Mouse (Mus musculus) embryonic facial prominence, embryonic 13.5 days (tissue): ENCODE data around the gene Zbtb38. TPM values are rescaled to one million over a fixed set of nuclear protein-coding genes. Genes with fewer than 3 reads are reported as not detected.

ENCODE experiments used
- ATAC-seq: fragments of 200-750 bp; cut with Nextera tagmentation; 2 replicates; pipeline ENCODE4 v1.8.0; 2017; ENCODE audit warnings: low read depth; ENCODE audit not compliant: insufficient number of reproducible peaks, insufficient read depth, low FRiP score, low TSS enrichment
- H3K27ac ChIP-seq: fragments of 300-500 bp; sonication (generic); 2 replicates; pipeline ENCODE4 v1.5.1; 2015; ENCODE audit warnings: moderate library complexity, mild to moderate bottlenecking, inconsistent platforms
- H3K27me3 ChIP-seq: fragments of 300-500 bp; sonication (generic); 2 replicates; pipeline ENCODE4 v1.6.1; 2015; ENCODE audit warnings: mild to moderate bottlenecking, inconsistent platforms
- H3K36me3 ChIP-seq: fragments of 300-500 bp; sonication (generic); 2 replicates; pipeline ENCODE4 v1.6.1; 2015; ENCODE audit warnings: mild to moderate bottlenecking, inconsistent platforms
- H3K4me1 ChIP-seq: fragments of 300-500 bp; sonication (generic); 2 replicates; pipeline ENCODE4 v1.6.1; 2015; ENCODE audit warnings: inconsistent platforms
- H3K4me2 ChIP-seq: fragments of 300-500 bp; sonication (generic); 2 replicates; pipeline ENCODE4 v1.6.1; 2015; ENCODE audit warnings: moderate library complexity, mild to moderate bottlenecking, inconsistent platforms
- H3K4me3 ChIP-seq: fragments of 300-500 bp; sonication (generic); 2 replicates; pipeline ENCODE4 v1.5.1; 2015; ENCODE audit warnings: mild to moderate bottlenecking, inconsistent platforms
- H3K9ac ChIP-seq: fragments of 300-500 bp; sonication (generic); 2 replicates; pipeline ENCODE4 v1.6.1; 2015; ENCODE audit warnings: mild to moderate bottlenecking, inconsistent platforms
- H3K9me3 ChIP-seq: fragments of 300-500 bp; sonication (generic); 2 replicates; pipeline ENCODE4 v1.6.1; 2016; ENCODE audit warnings: inconsistent platforms
- WGBS: fragments of 180-500 bp; shearing (Covaris S2); methylation state at CpG from one replicate; pipeline ENCODE4 v1.1.7; 2015; ENCODE audit warnings: mixed read lengths; 5-methylcytosine and 5-hydroxymethylcytosine counted together
- polyA plus RNA-seq: library from polyadenylated mRNA; unstranded; fragments of >200 nt; fragmentation: Nextera tagmentation; extraction: Ambion mirVana; gene quantifications from 2 replicates; pipeline ENCODE4 v1.2.1, GENCODE M21; 2015

Zbtb38 gene
- polyA plus RNA-seq, 1 experiment from 2014 or later: 14.6 TPM

DNA sequence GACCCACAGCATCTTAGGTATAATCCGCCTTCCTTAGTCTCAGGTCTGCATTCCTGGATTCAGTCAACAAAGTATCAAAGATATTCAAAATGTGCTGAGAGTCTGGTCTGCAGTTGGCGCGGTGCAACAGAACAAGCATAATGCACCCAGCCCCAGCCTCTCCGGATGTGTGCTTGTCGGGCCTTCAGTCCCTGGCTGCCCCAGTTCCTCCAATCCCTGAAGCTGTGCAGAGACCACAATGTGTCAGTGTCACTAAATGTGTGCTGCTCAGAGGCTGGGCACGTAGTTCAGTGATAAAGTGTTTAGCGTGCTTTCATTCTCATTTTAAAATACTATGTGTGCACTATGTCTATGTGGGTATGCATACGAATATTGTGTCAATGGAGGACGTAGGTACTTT is 31.0 kb upstream of the Zbtb38 start:
- no peaks in the 10 kb centered on the region for H3K27me3 ChIP-seq
- H3K4me3 ChIP-seq: no peak overlapping the region
- no peak overlapping the region for H3K9ac ChIP-seq
- no peak overlapping the region for H3K4me2 ChIP-seq
- no peak overlapping the region for H3K27ac ChIP-seq
- H3K4me1 ChIP-seq: peaks cover 3% of the 10 kb centered on the region; the same call in 1 of the 2 replicates
- 88% methylated on average over 9 of the region's 9 CpGs for WGBS
- no peaks in the 10 kb centered on the region for H3K9me3 ChIP-seq
- no peak for ATAC-seq
- H3K36me3 ChIP-seq: no peaks in the 10 kb centered on the region

DNA sequence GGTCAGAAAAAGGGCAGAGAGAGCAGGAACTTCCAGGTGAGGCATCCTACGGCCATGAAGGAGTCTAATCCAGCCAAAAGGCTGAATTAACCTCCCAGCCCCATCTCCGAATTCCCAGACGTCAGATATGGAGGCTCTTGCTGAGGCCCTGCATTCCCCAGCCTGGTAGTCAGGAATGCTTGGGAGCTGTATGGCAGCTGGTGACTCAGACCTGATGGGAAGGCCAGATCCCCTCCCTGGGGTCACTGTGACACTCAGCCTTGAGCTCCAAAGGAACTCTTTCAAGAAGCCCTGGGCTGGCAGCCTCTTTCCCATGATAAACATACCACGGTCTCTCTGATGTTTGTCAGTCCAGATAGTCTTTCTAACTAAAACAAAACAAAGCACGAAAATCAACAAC is 30.6 kb upstream of the Zbtb38 start:
- Histone ChIP-seq H3K9ac (no peak overlapping the region), H3K4me2 (no peak overlapping the region), H3K4me3 (no peak overlapping the region), H3K4me1 (peaks cover 3% of the 10 kb centered on the region; the same call in 1 of the 2 replicates), H3K27me3 (no peaks in the 10 kb centered on the region), H3K27ac (no peak overlapping the region), H3K36me3 (no peaks in the 10 kb centered on the region), H3K9me3 (no peaks in the 10 kb centered on the region)
- ATAC-seq: no peak
- 62% methylated on average over 5 of the region's 5 CpGs for WGBS

DNA sequence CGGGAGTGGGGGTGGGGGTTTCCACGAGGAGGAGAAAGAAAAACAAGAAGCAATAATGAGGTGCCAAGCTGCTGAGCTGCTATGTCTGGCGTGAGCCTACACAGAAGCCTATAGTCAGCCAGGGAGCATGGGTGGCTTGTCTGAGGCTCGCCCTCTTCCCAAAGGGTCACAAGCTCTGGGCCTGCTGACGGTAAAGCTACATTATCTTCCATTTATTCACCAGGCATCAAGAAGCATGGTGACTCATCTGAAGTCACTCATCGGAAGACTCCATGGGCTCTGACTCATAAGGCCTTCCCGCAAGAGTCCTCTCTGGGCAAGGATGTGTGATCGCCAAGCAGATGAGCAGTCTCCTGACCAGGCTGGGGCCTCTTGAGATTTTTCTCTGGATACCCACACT is 29.4 kb upstream of the Zbtb38 start:
- WGBS: 84% methylated on average over 8 of the region's 8 CpGs
- H3K4me1 ChIP-seq: peaks cover 3% of the 10 kb centered on the region; the same call in 1 of the 2 replicates
- no peaks in the 10 kb centered on the region for H3K27me3 ChIP-seq

DNA sequence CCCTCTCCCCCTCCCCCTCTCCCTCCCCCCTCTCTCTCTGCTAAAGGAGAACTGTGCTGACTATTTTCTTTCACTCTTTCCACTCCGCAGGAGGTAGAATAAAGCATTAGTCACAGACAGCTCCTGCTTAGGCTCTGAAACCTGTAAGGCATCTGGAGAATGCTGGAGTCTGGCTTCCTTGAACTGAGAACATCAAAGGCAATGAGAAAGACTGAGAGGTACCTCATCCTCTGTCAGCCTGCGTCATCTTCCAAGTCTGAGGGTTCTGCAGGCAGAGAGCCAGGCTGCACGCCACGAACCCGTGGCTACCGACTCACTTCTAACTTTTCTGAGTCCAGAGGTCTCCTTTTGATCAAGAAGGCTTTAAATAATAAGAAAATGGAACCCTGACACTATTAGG is 20.5 kb upstream of the Zbtb38 start:
- Histone ChIP-seq H3K9me3 (no peaks in the 10 kb centered on the region), H3K4me2 (0 out of 2 replicates have a peak overlapping the region, but pooled peaks have one; percentile 20)
- WGBS: 3% methylated on average over 6 of the region's 6 CpGs

More for the DNA sequence above, 29.4 kb upstream of the Zbtb38 start:
- Histone ChIP-seq H3K27ac (no peak overlapping the region), H3K4me3 (no peak overlapping the region), H3K9ac (no peak overlapping the region), H3K9me3 (no peaks in the 10 kb centered on the region), H3K36me3 (no peaks in the 10 kb centered on the region), H3K4me2 (no peak overlapping the region)
- ATAC-seq: no peak

DNA sequence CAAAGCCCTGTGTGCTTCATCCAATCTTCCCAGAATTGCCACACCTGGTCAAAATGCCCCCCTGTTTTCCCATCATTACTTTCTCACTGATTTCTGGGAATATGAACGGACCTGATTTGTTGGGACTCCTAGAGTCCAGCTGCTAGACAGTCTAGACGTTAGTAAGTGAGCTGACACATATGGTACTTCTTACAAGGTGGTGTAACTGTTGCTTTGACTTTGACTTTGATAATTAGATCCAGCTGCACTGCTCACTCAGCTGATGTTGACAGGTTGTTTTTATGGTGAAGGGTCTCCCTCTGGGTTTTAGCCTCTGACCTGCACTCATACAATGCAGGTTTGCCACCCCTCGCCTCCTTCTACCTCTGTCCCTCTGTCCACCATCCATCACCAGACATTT is 17.8 kb upstream of the Zbtb38 start:
- no peak overlapping the region for H3K4me2 ChIP-seq
- H3K36me3 ChIP-seq: no peaks in the 10 kb centered on the region
- no peak overlapping the region for H3K9ac ChIP-seq
- no peaks in the 10 kb centered on the region for H3K9me3 ChIP-seq
- H3K27me3 ChIP-seq: no peaks in the 10 kb centered on the region
- no peak overlapping the region for H3K27ac ChIP-seq
- no peak overlapping the region for H3K4me3 ChIP-seq
- ATAC-seq: no peak
- H3K4me1 ChIP-seq: peaks cover 26% of the 10 kb centered on the region
- 35% methylated on average over 3 of the region's 3 CpGs for WGBS

More for the DNA sequence above, 20.5 kb upstream of the Zbtb38 start:
- peak overlapping the region; percentile 8; the same call in 1 of the 2 replicates for H3K27ac ChIP-seq
- H3K4me3 ChIP-seq: no peak overlapping the region
- H3K36me3 ChIP-seq: no peaks in the 10 kb centered on the region
- no peak for ATAC-seq
- H3K27me3 ChIP-seq: no peaks in the 10 kb centered on the region
- H3K9ac ChIP-seq: no peak overlapping the region
- H3K4me1 ChIP-seq: peaks cover 22% of the 10 kb centered on the region

DNA sequence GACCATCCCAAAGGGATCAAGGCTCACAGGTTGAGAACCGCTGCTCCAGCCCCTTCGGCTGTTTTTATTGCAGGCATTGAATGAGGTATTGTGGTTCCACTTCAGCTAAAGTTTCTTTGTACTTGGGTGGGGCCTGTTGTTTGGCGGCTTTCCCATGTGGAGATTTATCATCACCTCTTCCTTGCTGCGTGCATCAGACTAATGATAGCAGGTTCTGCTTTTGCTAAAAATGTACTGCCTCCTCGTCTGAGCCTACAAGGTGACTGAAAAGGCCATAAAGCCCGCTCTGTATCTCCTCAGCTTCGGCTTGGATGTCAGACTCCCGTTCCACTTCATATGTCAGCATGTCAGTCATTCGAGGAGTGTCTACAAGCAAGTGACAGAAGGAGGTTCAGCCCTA is 17.0 kb upstream of the Zbtb38 start:
- Histone ChIP-seq H3K4me2 (no peak overlapping the region), H3K27me3 (no peaks in the 10 kb centered on the region), H3K27ac (no peak overlapping the region), H3K4me3 (no peak overlapping the region), H3K4me1 (peaks cover 29% of the 10 kb centered on the region), H3K36me3 (no peaks in the 10 kb centered on the region), H3K9ac (no peak overlapping the region), H3K9me3 (no peaks in the 10 kb centered on the region)
- ATAC-seq: no peak
- 78% methylated on average over 9 of the region's 9 CpGs for WGBS

DNA sequence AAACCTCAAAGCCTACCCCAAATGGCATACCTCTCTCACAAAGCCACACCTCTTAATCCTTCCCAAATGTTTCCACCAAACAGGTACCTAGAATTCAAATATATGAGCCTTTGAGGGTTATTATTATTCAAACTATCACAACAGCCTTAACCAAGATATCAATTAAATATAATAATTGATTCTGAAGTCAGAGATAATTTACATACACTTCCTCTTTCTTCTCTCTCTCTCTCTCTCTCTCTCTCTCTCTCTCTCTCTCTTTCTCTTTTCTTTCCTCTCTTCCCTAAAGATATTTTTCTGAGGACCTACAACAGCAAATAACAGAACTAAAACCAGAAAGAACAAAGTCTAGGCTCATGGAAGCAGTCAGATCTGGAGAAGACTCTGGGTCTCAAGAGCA is 15.2 kb upstream of the Zbtb38 start:
- Histone ChIP-seq H3K27ac (no peak overlapping the region), H3K36me3 (no peaks in the 10 kb centered on the region), H3K9me3 (no peaks in the 10 kb centered on the region), H3K4me2 (no peak overlapping the region), H3K4me1 (peaks cover 20% of the 10 kb centered on the region), H3K9ac (no peak overlapping the region), H3K4me3 (no peak overlapping the region), H3K27me3 (no peaks in the 10 kb centered on the region)
- ATAC-seq: no peak

DNA sequence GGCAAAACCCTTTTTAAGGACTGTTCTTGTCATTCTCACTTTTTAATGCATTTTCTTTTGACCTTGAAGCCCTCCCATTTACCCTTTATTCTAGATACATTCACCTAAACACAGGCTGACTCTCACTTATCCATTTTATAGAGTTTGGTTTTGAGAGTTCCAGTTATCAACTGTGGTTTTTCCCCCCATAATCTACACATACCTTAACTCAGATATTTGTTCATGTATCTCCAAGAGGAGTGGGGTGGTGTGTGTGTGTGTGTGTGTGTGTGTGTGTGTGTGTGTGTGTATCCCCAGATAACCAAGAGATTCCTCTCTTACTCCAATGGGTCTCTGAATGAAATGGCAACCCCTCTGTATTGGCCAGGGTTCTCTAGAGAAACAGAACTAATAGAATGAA is 13.4 kb upstream of the Zbtb38 start:
- Histone ChIP-seq H3K4me3 (no peak overlapping the region), H3K27me3 (no peaks in the 10 kb centered on the region), H3K4me1 (peaks cover 11% of the 10 kb centered on the region), H3K9me3 (no peaks in the 10 kb centered on the region), H3K27ac (no peak overlapping the region), H3K36me3 (no peaks in the 10 kb centered on the region), H3K9ac (no peak overlapping the region), H3K4me2 (no peak overlapping the region)
- no peak for ATAC-seq

DNA sequence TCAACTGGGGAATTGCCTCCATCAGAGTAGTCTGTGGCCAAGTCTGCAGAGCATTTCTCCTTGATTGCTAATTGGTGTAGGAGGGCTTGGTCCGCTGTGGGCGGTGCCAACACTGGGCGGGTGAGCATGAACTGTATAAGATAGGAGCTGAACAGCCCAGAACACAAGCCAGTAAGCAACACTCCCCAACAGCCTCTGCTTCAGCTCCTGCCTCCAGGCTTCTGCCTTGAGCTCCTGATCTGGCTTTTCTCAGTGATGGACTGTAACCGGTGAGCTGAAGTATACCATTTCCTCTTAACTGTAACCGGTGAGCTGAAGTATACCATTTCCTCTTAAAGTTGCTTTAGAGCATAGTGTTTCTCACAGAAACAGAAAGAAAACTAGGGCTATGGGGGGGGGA is 12.8 kb upstream of the Zbtb38 start:
- 42% methylated on average over 5 of the region's 5 CpGs for WGBS
- H3K4me1 ChIP-seq: peaks cover 10% of the 10 kb centered on the region
- H3K27me3 ChIP-seq: no peaks in the 10 kb centered on the region
- H3K9me3 ChIP-seq: no peaks in the 10 kb centered on the region
- 0 out of 2 replicates have a peak, but pooled peaks have one; percentile 43 for ATAC-seq
- H3K4me2 ChIP-seq: no peak overlapping the region
- no peaks in the 10 kb centered on the region for H3K36me3 ChIP-seq
- no peak overlapping the region for H3K4me3 ChIP-seq
- H3K9ac ChIP-seq: no peak overlapping the region
- H3K27ac ChIP-seq: no peak overlapping the region

DNA sequence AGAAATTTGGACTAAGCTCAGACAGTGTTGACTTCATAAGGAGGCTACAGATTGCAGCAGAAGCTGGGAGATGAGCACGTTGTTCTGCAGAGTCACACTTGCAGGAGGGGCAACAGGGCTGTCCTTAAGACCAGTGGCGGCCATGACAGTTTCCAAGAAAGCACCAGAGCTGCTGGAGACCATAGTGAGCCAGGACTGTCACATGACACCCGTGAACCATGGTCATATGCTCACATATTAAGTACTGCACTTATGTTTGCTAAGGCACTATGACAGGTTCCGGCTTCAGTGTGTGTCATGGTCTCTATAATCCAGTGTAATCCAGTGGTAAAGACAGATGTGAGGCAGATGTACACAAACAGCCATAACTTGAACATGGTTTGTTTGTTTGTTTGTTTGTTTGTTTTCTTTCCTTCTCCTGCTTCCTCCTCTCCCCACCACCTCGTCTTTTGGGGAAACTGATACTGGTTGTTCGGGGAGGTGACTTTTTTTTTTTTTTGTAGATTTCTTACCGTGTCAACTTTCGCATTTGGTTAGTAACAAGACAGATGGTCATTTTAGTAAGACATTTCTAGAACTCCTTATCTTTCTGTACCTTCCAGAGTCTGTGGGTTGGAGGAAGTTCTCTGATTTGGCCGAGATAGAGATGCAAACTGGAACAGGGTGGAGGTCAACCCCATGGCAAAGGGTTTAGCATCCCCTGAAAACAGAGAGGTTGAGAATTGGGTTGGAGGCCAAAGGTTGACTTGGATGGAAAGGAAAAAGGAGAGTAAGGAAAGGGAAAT is 11.4 kb upstream of the Zbtb38 start:
- H3K9me3 ChIP-seq: no peaks in the 10 kb centered on the region
- H3K27me3 ChIP-seq: no peaks in the 10 kb centered on the region
- no peak overlapping the region for H3K4me3 ChIP-seq
- H3K9ac ChIP-seq: no peak overlapping the region
- H3K4me1 ChIP-seq: peaks cover 7% of the 10 kb centered on the region
- ATAC-seq: no peak
- H3K4me2 ChIP-seq: no peak overlapping the region
- 85% methylated on average over 9 of the region's 9 CpGs for WGBS
- no peaks in the 10 kb centered on the region for H3K36me3 ChIP-seq
- no peak overlapping the region for H3K27ac ChIP-seq

DNA sequence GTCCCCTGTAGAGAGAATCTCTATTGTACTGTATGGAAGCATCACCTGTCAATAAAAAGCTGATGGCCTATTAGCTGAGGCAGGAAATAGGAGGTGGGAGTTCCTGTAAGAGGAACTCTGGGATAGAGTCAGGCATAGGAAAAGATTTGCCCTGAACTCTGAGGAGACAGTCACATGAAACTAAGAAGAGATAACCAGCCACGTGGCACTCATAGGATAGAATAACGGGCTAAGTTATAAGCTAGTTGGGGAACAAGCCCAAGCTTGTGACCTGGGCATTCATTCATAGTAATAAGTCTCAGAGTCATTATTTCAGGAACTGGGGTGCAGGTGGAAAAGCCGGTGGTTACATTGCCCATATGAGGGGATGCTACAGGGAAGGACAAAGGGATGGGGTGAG is 10.4 kb upstream of the Zbtb38 start:
- 78% methylated on average over 3 of the region's 3 CpGs for WGBS
- H3K4me2 ChIP-seq: no peak overlapping the region
- no peak overlapping the region for H3K27ac ChIP-seq
- H3K27me3 ChIP-seq: no peaks in the 10 kb centered on the region
- ATAC-seq: no peak
- H3K9me3 ChIP-seq: no peaks in the 10 kb centered on the region
- H3K36me3 ChIP-seq: no peaks in the 10 kb centered on the region
- no peak overlapping the region for H3K9ac ChIP-seq
- peaks cover 7% of the 10 kb centered on the region for H3K4me1 ChIP-seq
- H3K4me3 ChIP-seq: no peak overlapping the region

DNA sequence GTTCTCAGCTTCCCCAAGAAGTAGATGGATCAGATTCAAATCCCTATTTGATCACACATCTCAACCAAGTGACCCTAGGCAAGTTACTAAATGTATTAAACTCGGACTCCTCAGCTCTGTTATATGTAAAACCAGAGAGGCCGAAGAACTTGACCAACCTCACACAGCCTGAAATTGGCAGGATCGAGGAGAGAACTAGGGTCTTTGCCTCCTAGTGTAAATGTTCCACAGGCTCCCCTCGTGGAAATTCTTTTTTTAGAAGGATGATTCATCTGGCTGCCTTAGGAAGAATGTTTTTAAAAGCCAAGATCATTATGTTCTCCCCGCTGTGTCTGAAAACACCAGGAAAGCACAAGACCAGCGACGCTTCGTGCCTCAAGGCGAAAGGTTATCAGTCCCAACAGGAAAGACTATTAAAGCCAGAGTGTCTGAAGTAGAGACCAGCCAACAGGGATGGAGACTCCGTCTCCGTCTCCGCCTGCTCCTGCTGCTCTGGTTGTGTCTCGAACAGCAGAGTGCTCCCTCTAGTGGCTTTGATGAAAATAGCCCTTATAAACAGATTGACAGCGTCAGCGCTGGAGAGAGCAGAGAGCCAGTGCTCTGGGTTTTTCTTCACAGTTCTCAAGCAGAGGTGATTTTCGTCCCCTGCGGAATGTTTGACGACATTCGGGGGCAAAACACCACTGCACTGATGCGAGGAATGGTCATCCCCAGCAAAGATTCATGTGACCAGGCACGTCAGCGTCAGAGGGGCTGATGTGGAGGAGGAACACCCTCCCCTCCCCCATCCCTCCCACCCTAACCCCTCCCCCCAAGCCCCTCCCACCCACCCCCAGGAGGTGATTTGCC is 6.3 kb upstream of the Zbtb38 start:
- Histone ChIP-seq H3K27me3 (no peaks in the 10 kb centered on the region), H3K27ac (no peak overlapping the region), H3K9me3 (no peaks in the 10 kb centered on the region), H3K9ac (peak overlapping the region; percentile 64; the same call in 1 of the 2 replicates), H3K4me1 (no peaks in the 10 kb centered on the region), H3K36me3 (no peaks in the 10 kb centered on the region), H3K4me2 (peak overlapping the region; percentile 59), H3K4me3 (peak overlapping the region; percentile 36)
- 10% methylated on average over 22 of the region's 22 CpGs for WGBS
- peak; percentile 77 for ATAC-seq
